Mouse (Mus musculus) liver, adult 2 months (tissue): Measurements from ENCODE around the gene Chmp2a. TPM values are rescaled to one million over a fixed set of nuclear protein-coding genes. Genes with fewer than 3 reads are reported as not detected.

Source experiments
- DNase-seq: peaks from one replicate; pipeline ENCODE4 v3.0.0-alpha.2; 2011; ENCODE audit warnings: low read depth, low spot score; ENCODE audit errors: extremely low read depth
- H3K27ac ChIP-seq: fragments of 200-500 bp; replicated peaks from 2 replicates; pipeline ENCODE4 v1.5.1; 2012; ENCODE audit warnings: low read depth, mild to moderate bottlenecking, control low read depth, inconsistent platforms, low read length; ENCODE audit not compliant: insufficient read depth
- H3K27me3 ChIP-seq: fragments of 200-500 bp; 2 replicates; pipeline ENCODE4 v1.6.1; 2012; ENCODE audit warnings: mild to moderate bottlenecking, moderate library complexity, low read length, inconsistent platforms; ENCODE audit not compliant: control insufficient read depth, insufficient read depth
- H3K36me3 ChIP-seq: fragments of 200-500 bp; 2 replicates; pipeline ENCODE4 v1.6.1; 2012; ENCODE audit warnings: low read length, inconsistent platforms; ENCODE audit not compliant: control insufficient read depth, insufficient read depth
- H3K4me1 ChIP-seq: fragments of 200-500 bp; 2 replicates; pipeline ENCODE4 v1.6.1; 2011; ENCODE audit warnings: low read length; ENCODE audit not compliant: control insufficient read depth, insufficient read depth
- H3K4me3 ChIP-seq: fragments of 200-500 bp; 2 replicates; pipeline ENCODE4 v1.5.1; 2011; ENCODE audit warnings: low read depth, mild to moderate bottlenecking, control low read depth, low read length, moderate library complexity; ENCODE audit not compliant: insufficient read depth
- H3K79me2 ChIP-seq: fragments of 200-500 bp; 2 replicates; pipeline ENCODE4 v1.6.1; 2012; ENCODE audit warnings: inconsistent platforms, mild to moderate bottlenecking, low read length, moderate library complexity; ENCODE audit not compliant: control insufficient read depth, insufficient read depth
- H3K9ac ChIP-seq: fragments of 200-500 bp; 2 replicates; pipeline ENCODE4 v1.6.1; 2012; ENCODE audit warnings: low read depth, mild to moderate bottlenecking, control low read depth, inconsistent platforms, low read length
- CTCF ChIP-seq: fragments of 200-500 bp; IDR thresholded peaks from 2 replicates; pipeline ENCODE4 v1.5.1; 2011; ENCODE audit warnings: low read depth, low read length, control low read depth
- POLR2A ChIP-seq: fragments of 200-500 bp; IDR thresholded peaks from 2 replicates; pipeline ENCODE4 v1.6.1; 2011; ENCODE audit warnings: low read length, control low read depth; ENCODE audit not compliant: insufficient read depth; ENCODE audit errors: extremely low read depth
- WGBS: fragments of 180-500 bp; shearing (Covaris S2); methylation state at CpG from one replicate; pipeline ENCODE4 v1.1.7; 2018; 5-methylcytosine and 5-hydroxymethylcytosine counted together
- polyA plus RNA-seq: library from polyadenylated mRNA; depleted of rRNA; stranded (reverse); fragments of >200 nt; gene quantifications from 2 replicates; pipeline ENCODE4 v1.2.3, GENCODE M21; 2012
- total RNA-seq: library from RNA; depleted of rRNA; stranded (reverse); fragments of >200 nt; gene quantifications from 2 replicates; pipeline ENCODE4 v1.2.3, GENCODE M21; 2014

The Chmp2a gene
- total and polyA plus RNA-seq, 2 experiments, result 62.8 to 149 TPM

GRCm38 (mm10) chr7:13024805-13025204 lies 9.8 kb downstream of the Chmp2a start:
- WGBS, result under 1% methylated on average over 40 of the region's 44 CpGs
- Histone ChIP-seq H3K79me2 (peaks cover 13% of the 10 kb centered on the region), H3K4me1 (peaks cover 10% of the 10 kb centered on the region), H3K4me3 (peak overlapping the region; percentile 61), H3K36me3 (peaks cover 33% of the 10 kb centered on the region), H3K27me3 (no peaks in the 10 kb centered on the region), H3K9ac (peak overlapping the region; percentile 69), H3K27ac (peak overlapping the region; percentile 57)
- DNase-seq, result no peak
- TF ChIP-seq POLR2A, result no peak
- no peak for TF ChIP-seq CTCF

- DNase-seq, result peak; percentile 71
- whole genome bisulfite sequencing, result under 1% methylated on average over 90 of the region's 95 CpGs
- H3K79me2 ChIP-seq, result peaks cover 13% of the 10 kb centered on the region
- peak; percentile 76 for TF ChIP-seq POLR2A
- TF ChIP-seq CTCF, result no peak
- no peaks in the 10 kb centered on the region for H3K27me3 ChIP-seq
- H3K4me1 ChIP-seq, result peaks cover 10% of the 10 kb centered on the region
- peak overlapping the region; percentile 61 for H3K4me3 ChIP-seq
- H3K27ac ChIP-seq, result peak overlapping the region; percentile 79
- H3K9ac ChIP-seq, result peak overlapping the region; percentile 69
- peaks cover 27% of the 10 kb centered on the region for H3K36me3 ChIP-seq
Observed at GRCm38 (mm10) chr7:13023928-13024731, 10.5 kb downstream of the Chmp2a start.

- H3K9ac ChIP-seq, result peak overlapping the region; percentile 36
- H3K27ac ChIP-seq, result no peak overlapping the region
- H3K4me1 ChIP-seq, result peaks cover 10% of the 10 kb centered on the region
- DNase-seq, result peak; percentile 40
- H3K27me3 ChIP-seq, result no peaks in the 10 kb centered on the region
- peaks cover 13% of the 10 kb centered on the region for H3K79me2 ChIP-seq
- 13% methylated on average over 31 of the region's 31 CpGs for WGBS
- TF ChIP-seq CTCF, result no peak
- no peak for TF ChIP-seq POLR2A
- peaks cover 16% of the 10 kb centered on the region for H3K36me3 ChIP-seq
- H3K4me3 ChIP-seq, result peak overlapping the region; percentile 57
Observed at GRCm38 (mm10) chr7:13022773-13023535, 11.7 kb downstream of the Chmp2a start.

DNA sequence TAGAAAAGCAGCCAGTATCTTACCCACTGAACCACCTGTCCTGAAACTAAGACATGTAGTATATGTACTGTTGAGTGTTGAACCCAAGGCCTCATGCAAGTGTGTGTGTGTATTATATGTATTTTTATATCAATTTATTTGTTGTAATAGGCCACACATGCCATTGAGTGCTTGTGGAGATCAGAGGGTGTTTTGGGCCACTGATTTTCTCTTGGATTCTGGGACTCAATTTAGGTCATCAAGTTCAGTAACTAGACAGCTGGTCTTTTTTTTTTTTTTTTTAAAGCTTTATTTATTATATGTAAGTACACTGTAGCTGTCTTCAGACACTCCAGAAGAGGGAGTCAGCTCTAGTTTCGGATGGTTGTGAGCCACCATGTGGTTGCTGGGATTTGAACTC lies 19.4 kb downstream of the Chmp2a start:
- no peak for DNase-seq
- H3K36me3 ChIP-seq, result no peaks in the 10 kb centered on the region

DNA sequence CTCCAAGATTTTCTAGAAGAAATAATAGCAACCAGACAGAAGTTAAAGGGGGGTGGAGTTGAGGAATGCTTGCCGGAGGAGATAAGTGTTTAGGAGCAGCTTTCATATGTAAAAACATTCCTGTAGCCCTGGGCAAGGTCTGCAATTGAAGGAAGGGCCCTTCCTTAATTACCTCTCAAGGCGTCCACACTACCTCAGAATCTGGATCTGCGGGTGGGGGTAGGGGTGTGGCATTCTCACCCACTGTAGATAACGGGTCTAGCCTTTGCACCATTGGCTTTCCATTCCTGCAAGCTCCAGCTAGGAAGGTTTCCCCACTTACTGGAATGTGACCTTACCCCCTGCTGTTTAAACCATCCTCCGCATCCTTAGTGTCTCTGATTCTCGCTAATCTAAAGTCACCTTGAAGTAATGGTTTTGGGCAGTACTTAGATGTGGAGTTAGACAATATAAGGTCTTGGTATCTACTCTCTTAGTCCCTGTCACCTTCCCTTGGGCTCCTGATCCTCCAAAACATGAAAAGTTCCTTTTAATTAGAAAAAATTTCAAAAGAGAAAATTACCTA lies 20.2 kb downstream of the Chmp2a start:
- Histone ChIP-seq H3K4me1 (peaks cover 18% of the 10 kb centered on the region), H3K27me3 (no peaks in the 10 kb centered on the region), H3K9ac (no peak overlapping the region), H3K36me3 (no peaks in the 10 kb centered on the region), H3K79me2 (no peaks in the 10 kb centered on the region), H3K4me3 (no peak overlapping the region), H3K27ac (no peak overlapping the region)
- WGBS, result 81% methylated on average over 6 of the region's 6 CpGs
- no peak for DNase-seq
- TF ChIP-seq CTCF (no peak), POLR2A (no peak)

More for the DNA sequence above, 19.4 kb downstream of the Chmp2a start:
- peaks cover 17% of the 10 kb centered on the region for H3K4me1 ChIP-seq
- 89% methylated on average over 1 of the region's 1 CpGs for WGBS
- H3K79me2 ChIP-seq, result no peaks in the 10 kb centered on the region
- no peak overlapping the region for H3K4me3 ChIP-seq
- H3K27ac ChIP-seq, result no peak overlapping the region
- TF ChIP-seq POLR2A (no peak), CTCF (no peak)
- no peaks in the 10 kb centered on the region for H3K27me3 ChIP-seq
- H3K9ac ChIP-seq, result no peak overlapping the region
